Mouse (Mus musculus): ENCODE data around the gene Tmem131l. TPM values are rescaled to one million over a fixed set of nuclear protein-coding genes. Genes with fewer than 3 reads are reported as not detected.

Tmem131l gene
- polyA plus RNA-seq, 1 experiment, result 484 TPM

DNA sequence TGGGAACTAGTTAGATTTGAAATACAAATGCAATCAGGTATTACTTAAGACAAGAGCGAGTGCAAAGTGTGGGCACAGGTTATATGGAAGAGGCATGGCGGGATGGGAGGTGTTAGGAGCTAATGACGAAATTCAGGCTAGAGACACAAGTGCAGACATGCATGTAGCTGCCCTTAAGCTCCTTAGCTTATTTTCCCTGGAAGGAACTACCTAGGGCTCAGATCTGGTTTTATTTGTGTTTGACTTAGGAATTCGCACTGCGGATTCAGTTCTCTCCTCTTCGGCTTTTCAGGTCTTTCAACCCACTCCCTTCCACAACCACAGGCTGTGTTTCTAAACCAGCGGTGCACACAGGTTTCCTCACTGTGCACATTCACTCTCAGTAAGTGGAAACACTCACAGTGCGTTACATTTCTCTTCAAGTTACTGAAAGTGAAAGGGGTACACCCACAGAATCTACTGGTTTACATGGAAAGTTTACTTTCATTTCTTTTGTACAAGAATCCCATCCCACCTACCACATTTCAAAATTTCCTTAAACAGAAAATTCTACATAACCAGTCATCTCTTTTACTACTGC, 52.4 kb downstream of the Tmem131l start:
- peaks cover 8% of the 10 kb centered on the region for H3K4me1 ChIP-seq (ENCODE audit: control insufficient read depth, insufficient read depth, low read length)
- H3K27ac ChIP-seq (ENCODE audit: control insufficient read depth, insufficient read depth, low read depth, low read length, poor library complexity), result no peak overlapping the region
- no peak overlapping the region for H3K4me3 ChIP-seq (replicated peaks; ENCODE audit: control insufficient read depth, low read depth, low read length)
- 43% methylated on average over 8 of the region's 8 CpGs for WGBS
- TF ChIP-seq POLR2A (IDR thresholded peaks at IDR 0.05; ENCODE audit: borderline replicate concordance, control insufficient read depth, low read depth, low read length) (no peak), CTCF (IDR thresholded peaks at IDR 0.05; ENCODE audit: control insufficient read depth, insufficient read depth, low read length) (no peak)

- Histone ChIP-seq H3K27ac (ENCODE audit: control insufficient read depth, insufficient read depth, low read depth, low read length, poor library complexity) (no peak overlapping the region), H3K4me3 (replicated peaks; ENCODE audit: control insufficient read depth, low read depth, low read length) (no peak overlapping the region), H3K4me1 (ENCODE audit: control insufficient read depth, insufficient read depth, low read length) (peaks cover 8% of the 10 kb centered on the region)
- 80% methylated on average over 3 of the region's 3 CpGs for WGBS
- no peak for TF ChIP-seq POLR2A (IDR thresholded peaks at IDR 0.05; ENCODE audit: borderline replicate concordance, control insufficient read depth, low read depth, low read length)
Observed at GRCm38 (mm10) chr3:83986740-83987139, 53.2 kb downstream of the Tmem131l start.

- Histone ChIP-seq H3K4me3 (replicated peaks; ENCODE audit: control insufficient read depth, low read depth, low read length) (no peak overlapping the region), H3K4me1 (ENCODE audit: control insufficient read depth, insufficient read depth, low read length) (peaks cover 5% of the 10 kb centered on the region), H3K27ac (ENCODE audit: control insufficient read depth, insufficient read depth, low read depth, low read length, poor library complexity) (no peak overlapping the region)
- TF ChIP-seq CTCF (IDR thresholded peaks at IDR 0.05; ENCODE audit: control insufficient read depth, insufficient read depth, low read length), result no peak
- no peak for TF ChIP-seq POLR2A (IDR thresholded peaks at IDR 0.05; ENCODE audit: borderline replicate concordance, control insufficient read depth, low read depth, low read length)
- WGBS, result 84% methylated on average over 6 of the region's 6 CpGs
Observed at GRCm38 (mm10) chr3:83985426-83985825, 54.5 kb downstream of the Tmem131l start.

DNA sequence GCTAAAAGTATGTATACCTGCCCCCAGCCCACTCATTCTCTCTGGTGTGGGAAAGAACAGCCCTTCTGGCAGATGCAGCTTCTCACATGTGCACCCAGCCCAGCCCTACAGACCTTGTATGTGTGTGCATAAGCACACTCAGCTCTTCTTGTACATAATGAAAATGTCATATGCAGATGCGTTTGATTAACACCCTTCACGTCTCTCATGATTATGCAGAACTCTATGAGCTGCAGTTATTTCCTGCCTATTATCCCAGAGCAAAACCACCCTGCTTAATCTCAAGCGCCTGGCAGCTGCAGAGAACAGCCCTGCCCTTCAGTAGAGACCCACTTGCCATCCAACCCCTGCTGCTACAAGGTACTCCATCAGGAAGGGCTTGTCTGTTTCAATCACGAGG, 55.6 kb downstream of the Tmem131l start:
- peaks cover 5% of the 10 kb centered on the region for H3K4me1 ChIP-seq (ENCODE audit: control insufficient read depth, insufficient read depth, low read length)
- 47% methylated on average over 4 of the region's 4 CpGs for WGBS
- no peak overlapping the region for H3K4me3 ChIP-seq (replicated peaks; ENCODE audit: control insufficient read depth, low read depth, low read length)
- TF ChIP-seq CTCF (IDR thresholded peaks at IDR 0.05; ENCODE audit: control insufficient read depth, insufficient read depth, low read length) (no peak), POLR2A (IDR thresholded peaks at IDR 0.05; ENCODE audit: borderline replicate concordance, control insufficient read depth, low read depth, low read length) (no peak)
- H3K27ac ChIP-seq (ENCODE audit: control insufficient read depth, insufficient read depth, low read depth, low read length, poor library complexity), result no peak overlapping the region

DNA sequence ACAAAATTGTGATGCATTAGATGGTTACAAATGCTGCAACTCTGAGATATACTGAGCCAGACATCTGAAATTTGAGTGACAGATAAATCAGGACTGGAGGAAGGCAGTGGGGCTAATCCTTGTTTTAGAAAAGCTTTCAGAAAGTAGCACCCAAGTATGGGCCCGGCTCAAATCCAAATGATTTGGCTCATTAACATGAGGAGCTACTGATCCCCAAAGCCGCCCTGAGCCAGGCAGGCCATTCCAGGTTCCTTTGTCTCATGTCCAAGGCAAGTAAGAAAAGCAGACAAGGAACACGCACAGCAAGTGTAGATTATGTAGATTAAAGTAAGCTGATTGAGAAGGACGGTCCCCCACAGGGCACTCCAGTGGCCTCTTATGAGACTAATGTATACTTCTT, 57.2 kb downstream of the Tmem131l start:
- Histone ChIP-seq H3K4me1 (ENCODE audit: control insufficient read depth, insufficient read depth, low read length) (peaks cover 1% of the 10 kb centered on the region; the same call in 1 of the 2 replicates), H3K27ac (ENCODE audit: control insufficient read depth, insufficient read depth, low read depth, low read length, poor library complexity) (no peak overlapping the region), H3K4me3 (replicated peaks; ENCODE audit: control insufficient read depth, low read depth, low read length) (no peak overlapping the region)
- no peak for TF ChIP-seq POLR2A (IDR thresholded peaks at IDR 0.05; ENCODE audit: borderline replicate concordance, control insufficient read depth, low read depth, low read length)
- TF ChIP-seq CTCF (IDR thresholded peaks at IDR 0.05; ENCODE audit: control insufficient read depth, insufficient read depth, low read length), result no peak
- 89% methylated on average over 4 of the region's 4 CpGs for WGBS

DNA sequence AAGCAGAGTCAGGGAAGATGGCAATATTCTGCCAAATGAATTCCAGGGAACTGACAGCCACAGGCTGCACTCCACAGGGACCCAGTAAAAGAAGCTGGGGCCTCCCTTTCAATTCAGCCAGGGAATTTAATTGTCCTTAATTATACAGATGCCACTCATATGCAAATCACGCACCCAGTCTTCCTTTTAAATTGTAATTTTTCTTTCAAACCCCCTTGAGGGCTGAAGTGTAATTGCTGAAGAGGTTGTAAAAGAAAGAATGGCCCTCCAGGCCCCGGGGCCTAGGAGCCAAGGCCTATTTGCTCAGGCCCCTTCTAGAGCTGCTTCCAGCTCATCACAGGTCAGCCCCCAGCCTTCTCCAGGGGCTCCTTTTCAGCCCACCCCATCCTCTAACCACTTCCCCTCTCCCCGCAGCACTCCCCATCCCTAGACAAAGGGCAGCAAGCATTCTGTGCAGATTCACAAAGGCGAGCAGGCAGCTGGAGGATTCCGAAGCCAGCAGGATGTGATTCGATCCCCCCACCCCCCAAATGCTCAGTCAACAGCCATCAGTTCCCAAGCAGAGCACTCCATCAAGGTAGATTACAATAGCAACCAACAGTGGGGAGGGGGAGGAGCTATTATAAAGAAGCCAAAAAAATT, 59.6 kb downstream of the Tmem131l start:
- Histone ChIP-seq H3K4me3 (replicated peaks; ENCODE audit: control insufficient read depth, low read depth, low read length) (no peak overlapping the region), H3K4me1 (ENCODE audit: control insufficient read depth, insufficient read depth, low read length) (no peaks in the 10 kb centered on the region; the same call in 1 of the 2 replicates), H3K27ac (ENCODE audit: control insufficient read depth, insufficient read depth, low read depth, low read length, poor library complexity) (no peak overlapping the region)
- 51% methylated on average over 6 of the region's 6 CpGs for WGBS
- no peak for TF ChIP-seq POLR2A (IDR thresholded peaks at IDR 0.05; ENCODE audit: borderline replicate concordance, control insufficient read depth, low read depth, low read length)
- no peak for TF ChIP-seq CTCF (IDR thresholded peaks at IDR 0.05; ENCODE audit: control insufficient read depth, insufficient read depth, low read length)

DNA sequence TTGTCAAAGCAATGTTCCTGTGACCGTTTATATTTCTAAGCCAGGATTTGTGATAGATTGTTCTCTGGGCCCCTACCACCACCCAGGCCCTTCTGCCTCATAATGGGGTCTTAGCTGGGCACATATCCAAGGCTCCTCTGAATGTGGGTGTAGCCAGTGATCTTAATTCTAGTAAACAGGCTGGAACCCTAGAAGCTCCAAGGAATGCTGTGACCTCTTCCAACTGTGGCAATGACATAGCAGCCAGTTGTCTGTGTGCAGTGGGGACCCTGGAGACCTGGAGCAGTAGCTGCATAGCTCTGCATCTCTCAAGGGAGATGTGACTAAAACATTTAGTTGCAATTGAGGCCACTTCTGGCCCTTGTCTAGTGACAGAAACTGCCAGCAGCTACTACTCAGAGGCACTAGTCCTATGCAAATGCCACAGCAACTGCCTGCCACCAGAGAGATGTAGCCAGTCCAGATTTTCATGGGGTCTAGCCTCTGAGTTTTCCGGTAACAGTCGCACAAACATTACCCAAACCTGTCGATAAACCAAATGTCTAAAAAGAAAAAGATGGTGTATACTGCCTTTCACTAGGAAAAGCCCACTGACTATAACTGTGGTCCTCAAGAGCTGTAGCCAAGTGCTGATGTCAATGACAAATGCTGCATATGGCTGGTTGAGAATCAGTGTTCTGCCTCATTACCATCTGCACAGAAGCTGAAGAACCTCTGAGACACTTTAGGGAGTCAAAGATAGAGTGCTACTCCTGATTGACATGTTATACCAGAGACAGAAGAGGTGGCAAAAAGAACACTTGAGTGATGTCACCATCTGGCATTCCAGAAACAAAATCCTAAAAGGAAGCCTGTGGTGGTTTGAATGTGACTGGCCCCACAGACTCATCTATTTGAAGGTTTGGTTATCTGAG, 61.2 kb downstream of the Tmem131l start:
- WGBS, result 94% methylated on average over 4 of the region's 4 CpGs
- H3K4me1 ChIP-seq (ENCODE audit: control insufficient read depth, insufficient read depth, low read length), result no peaks in the 10 kb centered on the region; the same call in 1 of the 2 replicates
- H3K27ac ChIP-seq (ENCODE audit: control insufficient read depth, insufficient read depth, low read depth, low read length, poor library complexity), result no peak overlapping the region

GRCm38 (mm10) chr3:83977817-83978216, 62.2 kb downstream of the Tmem131l start:
- Histone ChIP-seq H3K4me1 (ENCODE audit: control insufficient read depth, insufficient read depth, low read length) (no peaks in the 10 kb centered on the region; the same call in 1 of the 2 replicates), H3K27ac (ENCODE audit: control insufficient read depth, insufficient read depth, low read depth, low read length, poor library complexity) (no peak overlapping the region), H3K4me3 (replicated peaks; ENCODE audit: control insufficient read depth, low read depth, low read length) (no peak overlapping the region)
- 87% methylated on average over 3 of the region's 3 CpGs for WGBS
- TF ChIP-seq POLR2A (IDR thresholded peaks at IDR 0.05; ENCODE audit: borderline replicate concordance, control insufficient read depth, low read depth, low read length), result no peak
- no peak for TF ChIP-seq CTCF (IDR thresholded peaks at IDR 0.05; ENCODE audit: control insufficient read depth, insufficient read depth, low read length)

More for the DNA sequence above, 61.2 kb downstream of the Tmem131l start:
- H3K4me3 ChIP-seq (replicated peaks; ENCODE audit: control insufficient read depth, low read depth, low read length), result no peak overlapping the region
- TF ChIP-seq CTCF (IDR thresholded peaks at IDR 0.05; ENCODE audit: control insufficient read depth, insufficient read depth, low read length) (no peak), POLR2A (IDR thresholded peaks at IDR 0.05; ENCODE audit: borderline replicate concordance, control insufficient read depth, low read depth, low read length) (no peak)
